Mouse (Mus musculus) megakaryocyte, embryonic 14.5 days (primary cell): Measurements from ENCODE around the gene Capn11.

Experiments used
- FLI1 ChIP-seq: IDR thresholded peaks from 2 replicates; pipeline ENCODE4 v1.6.1; 2012; ENCODE audit warnings: low read length, inconsistent platforms, mixed read lengths
- GATA1 ChIP-seq: IDR thresholded peaks from 3 replicates; pipeline ENCODE4 v1.6.1; 2012; ENCODE audit warnings: mixed read lengths, low read length, inconsistent platforms, borderline replicate concordance

GRCm38 (mm10) chr17:45595736-45596390 is 63.3 kb downstream of the Capn11 start:
- TF ChIP-seq GATA1 (no peak), FLI1 (no peak)
